Mouse (Mus musculus): ENCODE results near the gene C1d.
"Not testable (repeated sequence)": the region's sequence is repeated elsewhere in the genome, so short reads cannot be mapped to it uniquely, and the experiment has no call there.

Gene C1d

GRCm38 (mm10) chr11:17257443-17257842, at the start of gene C1d:
TSS of gene C1d (plus strand) at chr11:17257579.
- DNase-seq: peak; percentile 96 to 97

DNA sequence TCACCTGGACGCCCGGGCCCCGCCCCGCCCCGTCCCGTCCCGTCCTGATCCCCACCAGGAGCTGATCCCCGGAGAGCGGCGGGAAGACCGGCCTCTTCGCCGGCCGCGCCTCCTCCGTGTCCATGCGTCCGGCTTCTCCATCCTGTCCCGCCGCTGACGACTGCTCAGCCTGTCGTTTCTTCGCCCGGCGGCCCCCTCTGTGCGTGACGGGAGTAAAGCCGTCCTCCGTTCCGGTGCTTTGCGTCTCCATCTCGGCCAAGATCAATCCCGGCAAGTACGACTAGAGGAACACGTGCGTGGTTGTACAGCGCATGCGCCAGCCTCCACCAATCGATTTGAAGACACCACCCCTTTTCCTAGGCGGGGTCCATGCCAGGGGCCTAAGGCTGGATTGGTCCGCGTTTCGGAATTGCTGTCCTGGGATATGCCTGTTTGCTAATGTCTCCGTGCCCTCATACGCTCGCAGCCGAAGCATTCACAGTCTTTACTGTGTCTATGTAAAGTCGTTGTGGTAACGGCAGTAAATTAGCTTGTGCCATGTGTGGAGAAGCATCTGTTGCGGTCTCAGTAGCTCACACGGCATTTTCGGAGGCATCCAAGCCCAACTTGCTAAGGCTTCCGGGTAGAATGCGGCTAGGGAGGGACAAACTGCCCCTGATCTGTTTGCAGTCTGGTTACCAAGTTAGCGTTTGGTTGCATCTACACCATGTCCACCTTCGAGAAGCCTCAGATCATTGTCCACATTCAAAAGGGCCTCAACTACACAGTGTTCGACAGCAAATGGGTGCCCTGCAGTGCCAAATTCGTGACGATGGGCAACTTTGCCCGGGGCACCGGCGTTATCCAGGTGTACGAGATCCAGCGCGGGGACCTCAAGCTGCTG, 45.9 kb upstream of the C1d start, which contains the start of gene Pno1:
Gene Pno1 (minus strand): TSS at position 311 of the 883 bp plus-strand sequence.
- DNase-seq: peak; percentile 96 to 97

- no peak for DNase-seq
Observed at GRCm38 (mm10) chr11:17212141-17212495, 45.3 kb upstream of the C1d start.

- no peak for DNase-seq
Observed at GRCm38 (mm10) chr11:17212903-17213509, 44.4 kb upstream of the C1d start.

DNA sequence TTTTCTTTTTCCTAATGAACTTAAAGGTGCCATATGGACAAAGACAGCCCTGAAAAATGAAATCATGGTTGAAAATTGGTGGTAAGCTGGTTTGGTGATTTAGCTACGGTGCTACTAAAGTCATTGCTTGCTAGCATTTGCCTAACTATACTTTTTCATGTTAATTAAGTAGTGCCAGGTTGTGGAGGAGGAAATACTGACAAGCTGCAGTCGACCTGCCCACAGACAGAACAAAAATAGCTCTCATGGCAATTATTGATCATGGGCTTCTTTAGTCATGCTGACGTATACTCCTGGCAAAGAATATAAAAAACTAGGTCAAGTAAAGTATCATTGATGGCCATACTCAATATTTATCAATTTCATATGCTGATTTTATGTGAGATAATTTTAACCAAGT, 41.9 kb upstream of the C1d start:
- DNase-seq: no peak

DNA sequence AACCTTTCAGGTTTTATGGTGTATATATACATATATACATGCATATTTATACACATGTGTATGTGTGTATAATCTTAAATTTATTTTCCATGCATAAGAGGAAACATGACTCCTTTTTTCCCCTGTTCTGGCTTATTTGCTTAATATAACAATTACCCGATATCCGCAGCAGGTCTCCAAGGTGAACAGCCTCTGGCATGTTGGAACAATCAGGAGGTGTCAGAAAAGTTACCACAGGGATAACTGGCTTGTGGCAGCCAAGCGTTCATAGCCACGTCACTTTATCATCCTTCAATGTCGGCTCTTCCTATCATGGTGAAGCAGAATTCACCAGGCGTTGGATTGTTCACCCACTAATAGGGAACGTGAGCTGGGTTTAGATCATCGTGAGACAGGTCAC, 36.3 kb upstream of the C1d start:
- DNase-seq: no peak

DNA sequence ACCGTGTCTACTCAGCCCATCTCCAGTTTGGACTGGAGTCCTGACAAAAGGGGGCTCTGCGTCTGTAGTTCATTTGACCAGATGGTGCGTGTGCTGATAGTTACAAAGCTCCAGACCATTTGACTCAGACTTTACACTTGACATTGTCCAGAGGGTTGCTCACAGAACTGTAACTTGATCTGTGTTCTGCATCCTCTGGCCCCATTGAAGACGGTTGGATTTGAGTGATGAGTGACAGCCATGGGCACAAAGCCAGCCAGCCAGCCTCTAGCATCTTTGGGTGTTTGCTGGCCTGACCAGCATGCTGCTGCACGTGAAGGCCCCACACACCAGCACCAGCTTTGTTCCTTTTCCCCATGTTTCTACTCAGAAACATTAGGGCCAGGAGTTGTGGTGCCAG, 24.6 kb upstream of the C1d start:
- DNase-seq: no peak

DNA sequence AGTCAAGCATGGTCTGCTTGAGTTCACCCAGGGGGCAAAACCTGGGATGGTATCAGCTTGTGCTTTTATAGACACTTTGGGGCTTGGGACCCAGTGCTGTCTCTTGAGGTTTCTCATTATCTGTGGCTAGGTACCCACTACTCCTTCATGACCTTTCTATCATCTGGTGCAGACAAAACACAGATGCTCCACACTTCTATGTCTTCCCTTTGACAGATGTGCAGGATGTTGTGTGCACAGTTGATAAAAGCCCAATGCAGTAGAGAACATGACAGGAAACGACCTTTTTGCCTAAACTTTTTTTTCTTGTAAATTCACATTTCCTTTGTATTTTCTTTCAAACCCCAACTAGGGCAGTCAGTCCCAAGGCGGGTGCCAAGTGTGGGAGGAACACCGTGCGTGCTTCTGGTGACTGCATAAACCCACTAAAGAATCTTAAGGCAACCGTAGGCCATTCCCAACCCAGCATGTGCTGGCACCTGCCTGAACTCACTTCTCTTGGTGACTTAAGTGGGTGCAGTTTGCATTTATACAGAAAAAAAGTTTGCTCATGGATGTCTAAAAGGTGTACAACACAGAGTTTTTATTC, 20.8 kb upstream of the C1d start:
- no peak for DNase-seq

GRCm38 (mm10) chr11:17238598-17238997, 18.8 kb upstream of the C1d start:
- not testable (repeated sequence) for DNase-seq

DNA sequence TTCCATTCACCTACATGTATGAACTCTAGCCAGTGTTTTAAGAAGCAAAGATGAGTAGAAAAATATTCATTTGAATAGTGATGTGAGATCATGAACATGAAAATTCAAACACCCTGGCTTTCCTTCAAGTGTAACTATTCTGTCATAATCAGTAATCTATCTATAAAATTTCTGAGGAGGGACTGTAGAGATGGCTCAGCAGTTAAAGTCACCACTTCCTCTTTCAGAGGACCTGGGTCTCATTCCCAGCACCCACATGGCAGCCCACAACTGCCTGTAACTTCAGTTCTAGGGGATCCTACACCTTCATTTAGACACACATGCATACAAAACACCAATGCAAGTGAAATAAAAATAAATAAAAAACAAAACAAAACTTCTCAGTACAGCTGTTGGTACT, 8.7 kb upstream of the C1d start:
- DNase-seq: no peak

DNA sequence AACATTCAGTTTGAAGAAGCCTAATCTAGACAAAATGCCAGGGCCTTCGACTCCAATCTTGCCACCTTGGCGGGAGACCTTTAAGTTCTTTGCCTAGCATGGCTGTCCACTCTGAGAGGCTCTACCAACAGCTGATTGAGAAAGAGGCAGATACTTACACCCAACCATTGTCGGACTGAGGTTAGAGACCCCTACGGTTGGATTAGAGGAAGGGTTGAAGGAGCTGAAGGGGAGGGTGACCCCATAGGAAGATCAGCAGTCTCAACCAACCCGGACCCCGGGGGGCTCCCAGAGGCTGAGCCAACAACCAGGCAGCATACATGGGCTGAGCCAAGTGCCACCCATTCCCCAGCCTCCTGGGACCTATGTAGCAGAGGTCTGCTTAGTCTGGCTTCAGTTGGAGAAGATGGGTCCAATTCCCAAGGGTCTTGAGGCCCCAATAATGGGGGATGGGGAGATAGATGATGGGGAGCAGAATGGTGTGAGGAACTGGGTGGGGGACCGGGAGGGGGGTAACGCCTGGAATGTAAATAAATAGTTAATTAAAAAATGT, 490 bp upstream of the C1d start:
- peak in 1 of 2 experiments; percentile 5 for DNase-seq

GRCm38 (mm10) chr11:17257861-17258260, 482 bp downstream of the C1d start:
- DNase-seq: no peak

DNA sequence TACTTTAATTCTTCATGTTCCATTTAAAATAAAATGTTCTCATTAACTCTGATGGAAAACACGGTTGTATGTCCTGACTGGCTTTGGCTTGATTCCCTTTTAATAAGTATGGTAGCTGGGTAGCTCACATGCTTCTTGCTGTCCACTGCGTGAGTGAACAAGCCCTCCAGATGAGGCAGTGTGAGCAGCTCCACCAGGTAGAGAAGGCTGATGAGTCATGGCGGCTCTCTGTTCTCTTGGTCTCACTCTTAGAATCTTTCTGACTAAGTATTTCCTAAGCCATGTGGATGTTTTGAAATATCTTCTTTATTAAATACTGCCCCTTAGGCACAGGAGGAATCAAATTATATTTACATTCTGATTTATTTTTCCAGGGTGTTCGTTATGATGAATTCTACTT, 9.8 kb downstream of the C1d start:
- no peak for DNase-seq

- no peak for DNase-seq
Observed at GRCm38 (mm10) chr11:17268801-17269200, 11.4 kb downstream of the C1d start.

DNA sequence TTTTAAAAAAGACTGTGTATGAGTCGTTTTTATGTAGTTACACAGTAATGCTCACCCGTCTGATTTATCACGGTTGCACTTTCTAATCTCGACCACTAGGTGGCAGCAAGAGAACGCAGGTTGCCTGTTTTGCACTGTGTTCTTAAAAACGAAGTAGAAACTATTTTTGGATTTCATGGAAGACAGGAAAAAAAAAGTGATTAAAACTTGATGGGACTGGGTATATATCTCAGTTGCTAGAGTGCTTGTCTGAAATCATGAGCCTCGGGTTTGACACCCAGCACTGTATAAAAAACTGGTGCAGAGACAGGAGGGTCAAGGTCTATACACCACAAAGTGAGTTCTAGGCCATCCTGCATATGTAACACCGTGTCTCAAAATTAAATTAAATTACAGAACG, 22.6 kb downstream of the C1d start:
- DNase-seq: peak in 1 of 2 experiments; percentile 51

DNA sequence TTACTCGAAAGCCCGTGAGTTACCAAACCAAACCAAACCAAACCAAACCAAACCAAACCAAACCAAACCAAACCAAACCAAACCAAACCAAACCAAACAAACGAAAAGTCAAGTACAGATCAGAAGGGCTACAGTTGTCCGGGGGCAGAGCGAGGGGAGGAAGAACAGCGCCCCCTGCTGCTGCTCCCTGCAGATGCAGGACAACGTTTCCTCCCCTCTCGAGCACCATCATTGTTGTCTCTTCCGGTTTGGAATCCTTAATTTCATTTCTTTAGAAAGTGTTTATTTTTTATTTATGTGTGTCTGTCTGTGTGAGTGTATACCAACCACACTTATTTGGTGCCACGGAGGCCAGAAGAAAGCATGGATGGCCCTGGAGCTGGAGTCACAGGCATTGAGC, 26.7 kb downstream of the C1d start:
- DNase-seq: peak in 1 of 2 experiments; percentile 12

DNA sequence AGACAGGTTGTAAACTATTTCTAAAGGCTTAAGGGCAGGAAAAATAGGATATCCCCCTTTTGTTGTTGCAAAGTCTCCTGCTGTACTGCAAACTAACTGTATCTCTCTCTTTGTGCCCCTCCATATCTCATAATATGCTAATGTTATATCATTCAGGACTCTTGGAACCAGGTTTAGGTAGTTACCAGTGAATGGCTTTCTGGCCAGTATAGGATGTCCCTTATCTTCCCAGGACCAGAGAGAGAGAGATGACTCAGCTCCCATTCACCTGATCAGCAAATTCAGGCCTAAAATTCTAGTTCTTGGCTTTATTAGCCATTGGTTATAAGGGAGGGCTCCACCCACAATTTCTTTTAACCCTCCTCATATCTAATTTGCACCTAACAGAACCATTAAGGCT, 31.5 kb downstream of the C1d start:
- no peak for DNase-seq

DNA sequence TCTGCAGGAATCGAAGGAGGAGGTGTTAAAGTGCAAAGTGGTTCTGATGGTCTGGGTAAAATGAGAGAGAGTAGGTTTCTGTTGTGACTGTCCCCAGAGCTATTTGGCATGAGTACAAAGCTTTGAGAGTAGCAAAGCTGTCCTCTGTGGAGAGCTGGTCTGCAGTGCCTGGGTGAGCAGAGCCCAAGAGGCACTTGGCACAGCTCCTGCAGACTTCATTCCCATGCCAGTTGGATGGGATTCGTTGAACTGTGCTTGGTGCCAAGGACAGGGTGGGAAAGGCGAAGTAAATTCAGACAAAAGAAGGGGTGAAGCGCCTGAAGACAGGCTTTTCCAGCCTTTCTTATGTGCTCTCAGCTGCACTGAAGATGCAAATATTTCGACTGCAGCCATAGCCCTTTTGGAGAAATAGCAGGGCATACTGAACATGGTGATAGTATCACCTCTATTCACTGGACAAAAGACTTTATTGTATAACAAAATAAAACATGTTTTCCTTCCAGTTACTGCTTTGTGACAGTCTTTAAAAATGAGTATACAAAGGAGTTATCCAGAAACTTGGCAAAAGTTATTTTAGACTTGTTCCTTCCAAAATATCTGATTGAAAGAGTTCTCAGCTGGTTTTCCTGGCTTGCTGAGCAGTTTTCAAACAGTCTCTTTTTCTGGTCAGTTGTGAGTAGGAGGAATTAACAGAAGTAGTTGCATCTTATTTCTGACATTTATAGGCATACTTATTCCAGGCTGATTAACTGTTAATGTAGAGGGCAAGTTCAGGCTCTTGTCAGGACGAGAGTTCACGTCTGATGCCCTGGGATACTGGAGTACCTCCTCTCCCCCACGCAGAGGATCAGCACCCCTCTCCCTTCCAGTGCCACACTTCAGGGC, 48.9 kb downstream of the C1d start:
- peak; percentile 58 to 83 for DNase-seq

- DNase-seq: no peak
Observed at GRCm38 (mm10) chr11:17307457-17307856, 50.1 kb downstream of the C1d start.
